Mouse (Mus musculus) liver, adult 2 months (tissue): ENCODE data around the gene Gm20716.

Experiments used
- CTCF ChIP-seq: fragments of 200-500 bp; IDR thresholded peaks from 2 replicates; pipeline ENCODE4 v1.5.1; 2011; ENCODE audit warnings: low read depth, low read length, control low read depth
- POLR2A ChIP-seq: fragments of 200-500 bp; IDR thresholded peaks from 2 replicates; pipeline ENCODE4 v1.6.1; 2011; ENCODE audit warnings: low read length, control low read depth; ENCODE audit not compliant: insufficient read depth; ENCODE audit errors: extremely low read depth

- TF ChIP-seq CTCF: no peak
- TF ChIP-seq POLR2A: no peak
Measured at GRCm38 (mm10) chr2:168168892-168169799, 61.0 kb downstream of the Gm20716 start.
